Mouse (Mus musculus): Measurements from ENCODE around the gene Sik3. TPM values are rescaled to one million over a fixed set of nuclear protein-coding genes. Genes with fewer than 3 reads are reported as not detected.

Sik3 gene
- polyA plus RNA-seq, 1 experiment from 2014 or later, result 13.4 TPM

DNA sequence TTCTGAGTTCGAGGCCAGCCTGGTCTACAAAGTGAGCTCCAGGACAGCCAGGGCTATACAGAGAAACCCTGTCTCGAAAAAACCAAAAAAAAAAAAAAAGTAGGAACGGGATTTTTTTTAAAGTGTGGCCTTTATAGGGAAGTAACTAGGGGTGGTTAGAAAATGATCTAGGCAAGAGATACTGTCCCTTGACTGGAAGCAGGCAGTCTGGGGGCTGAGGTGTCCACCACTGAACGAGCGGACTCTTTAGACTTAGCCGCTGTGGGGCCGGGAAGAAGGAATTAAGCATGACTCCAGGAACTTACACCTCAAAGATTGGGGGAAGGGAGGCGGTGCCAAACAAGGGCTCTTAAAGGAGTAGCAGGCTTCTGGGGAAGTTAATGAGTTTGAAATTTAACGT is 205.6 kb downstream of the Sik3 start:
- Histone ChIP-seq H3K27me3 (replicated peaks; ENCODE audit: control insufficient read depth, insufficient read depth, low read length) (no peaks in the 10 kb centered on the region), H3K36me3 (ENCODE audit: control insufficient read depth, insufficient read depth, low read length) (peaks cover 54% of the 10 kb centered on the region), H3K27ac (replicated peaks; ENCODE audit: low read depth, low read length) (no peak overlapping the region), H3K4me1 (ENCODE audit: control insufficient read depth, insufficient read depth, low read length) (no peaks in the 10 kb centered on the region), H3K9ac (ENCODE audit: low read depth, low read length) (no peak overlapping the region), H3K9me3 (ENCODE audit: control insufficient read depth, low read length) (no peaks in the 10 kb centered on the region), H3K4me3 (ENCODE audit: low read depth, low read length) (no peak overlapping the region), H3K4me2 (ENCODE audit: low read depth, low read length) (no peak overlapping the region)
- ATAC-seq (ENCODE audit: low read depth), result no peak
- WGBS, result 71% methylated on average over 9 of the region's 9 CpGs
- no peak for DNase-seq (ENCODE audit: low spot score)

DNA sequence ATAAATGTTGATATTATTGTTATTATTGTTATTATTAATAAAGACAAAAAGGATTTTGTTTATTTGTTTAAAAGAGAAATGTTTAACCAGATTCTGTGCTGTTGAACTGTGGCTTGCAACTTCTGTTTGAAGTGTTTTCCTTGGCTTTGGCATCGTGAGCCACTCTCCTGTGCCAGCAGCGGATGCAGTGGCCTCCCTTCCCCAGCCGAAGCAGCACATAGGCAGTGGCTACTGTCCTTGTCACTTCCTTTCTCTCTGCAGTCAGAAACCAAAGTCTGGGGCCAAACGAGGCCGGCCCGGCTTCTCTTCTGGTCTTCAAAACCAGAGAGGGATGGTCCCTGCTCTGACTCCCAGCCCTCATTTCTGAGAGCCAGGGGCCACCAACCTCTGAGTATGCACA is 210.5 kb downstream of the Sik3 start:
- H3K4me1 ChIP-seq (ENCODE audit: control insufficient read depth, insufficient read depth, low read length), result no peaks in the 10 kb centered on the region
- H3K4me2 ChIP-seq (ENCODE audit: low read depth, low read length), result no peak overlapping the region
- ATAC-seq (ENCODE audit: low read depth) (no peak), DNase-seq (ENCODE audit: low spot score) (no peak)
- no peaks in the 10 kb centered on the region for H3K27me3 ChIP-seq (replicated peaks; ENCODE audit: control insufficient read depth, insufficient read depth, low read length)
- no peaks in the 10 kb centered on the region for H3K9me3 ChIP-seq (ENCODE audit: control insufficient read depth, low read length)
- peaks cover 36% of the 10 kb centered on the region for H3K36me3 ChIP-seq (ENCODE audit: control insufficient read depth, insufficient read depth, low read length)
- H3K4me3 ChIP-seq (ENCODE audit: low read depth, low read length), result no peak overlapping the region
- 87% methylated on average over 6 of the region's 6 CpGs for WGBS
- H3K27ac ChIP-seq (replicated peaks; ENCODE audit: low read depth, low read length), result no peak overlapping the region
- H3K9ac ChIP-seq (ENCODE audit: low read depth, low read length), result no peak overlapping the region

- ATAC-seq (ENCODE audit: low read depth) (no peak), DNase-seq (ENCODE audit: low spot score) (no peak)
- Histone ChIP-seq H3K27ac (replicated peaks; ENCODE audit: low read depth, low read length) (no peak overlapping the region), H3K4me2 (ENCODE audit: low read depth, low read length) (no peak overlapping the region), H3K36me3 (ENCODE audit: control insufficient read depth, insufficient read depth, low read length) (peaks cover 36% of the 10 kb centered on the region), H3K4me3 (ENCODE audit: low read depth, low read length) (no peak overlapping the region), H3K9ac (ENCODE audit: low read depth, low read length) (no peak overlapping the region), H3K4me1 (ENCODE audit: control insufficient read depth, insufficient read depth, low read length) (no peaks in the 10 kb centered on the region), H3K27me3 (replicated peaks; ENCODE audit: control insufficient read depth, insufficient read depth, low read length) (no peaks in the 10 kb centered on the region), H3K9me3 (ENCODE audit: control insufficient read depth, low read length) (no peaks in the 10 kb centered on the region)
- 86% methylated on average over 3 of the region's 3 CpGs for WGBS
Observed at GRCm38 (mm10) chr9:46224101-46224500, 211.5 kb downstream of the Sik3 start.

DNA sequence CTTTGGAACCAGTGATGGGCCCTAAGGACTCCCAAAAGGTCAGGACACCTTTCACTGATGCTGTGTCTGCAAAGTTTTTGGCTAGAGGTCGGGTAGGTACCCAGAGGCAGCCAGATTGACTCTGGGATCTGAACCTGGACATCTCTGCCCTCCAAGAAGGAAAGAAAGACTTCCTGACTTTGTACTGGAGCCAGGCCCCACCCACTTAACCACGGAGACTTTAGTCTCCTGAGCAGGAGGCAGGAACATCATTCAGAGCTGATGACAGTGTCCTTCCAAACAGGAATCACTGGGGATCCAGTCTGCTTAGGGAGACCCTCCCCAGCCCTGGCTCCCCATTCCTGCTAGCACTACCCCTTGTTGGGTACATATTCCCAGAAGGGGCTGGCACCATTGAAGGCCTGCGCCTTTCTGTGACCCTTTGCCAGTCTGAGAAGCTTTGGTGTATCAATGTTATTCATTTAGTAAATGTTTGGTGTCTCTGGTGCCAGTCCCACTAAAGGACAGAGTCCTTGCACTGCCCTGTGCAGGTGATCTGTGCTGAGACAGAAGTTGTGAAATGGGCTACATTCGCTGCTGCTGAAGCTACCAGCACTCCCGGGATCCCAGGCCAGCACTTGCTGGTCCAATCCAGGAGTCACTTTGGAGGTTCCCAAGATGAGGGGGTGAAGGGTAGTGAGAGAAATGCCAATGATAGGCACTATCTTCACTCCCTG is 212.5 kb downstream of the Sik3 start:
- no peaks in the 10 kb centered on the region for H3K27me3 ChIP-seq (replicated peaks; ENCODE audit: control insufficient read depth, insufficient read depth, low read length)
- no peak overlapping the region for H3K27ac ChIP-seq (replicated peaks; ENCODE audit: low read depth, low read length)
- DNase-seq (ENCODE audit: low spot score) (no peak), ATAC-seq (ENCODE audit: low read depth) (no peak)
- no peak overlapping the region for H3K4me3 ChIP-seq (ENCODE audit: low read depth, low read length)
- 0 out of 2 replicates have a peak, but pooled peaks cover 3% of the 10 kb centered on the region for H3K4me1 ChIP-seq (ENCODE audit: control insufficient read depth, insufficient read depth, low read length)
- no peak overlapping the region for H3K4me2 ChIP-seq (ENCODE audit: low read depth, low read length)
- no peaks in the 10 kb centered on the region for H3K9me3 ChIP-seq (ENCODE audit: control insufficient read depth, low read length)
- WGBS, result 67% methylated on average over 5 of the region's 5 CpGs
- peaks cover 31% of the 10 kb centered on the region for H3K36me3 ChIP-seq (ENCODE audit: control insufficient read depth, insufficient read depth, low read length)
- H3K9ac ChIP-seq (ENCODE audit: low read depth, low read length), result no peak overlapping the region

DNA sequence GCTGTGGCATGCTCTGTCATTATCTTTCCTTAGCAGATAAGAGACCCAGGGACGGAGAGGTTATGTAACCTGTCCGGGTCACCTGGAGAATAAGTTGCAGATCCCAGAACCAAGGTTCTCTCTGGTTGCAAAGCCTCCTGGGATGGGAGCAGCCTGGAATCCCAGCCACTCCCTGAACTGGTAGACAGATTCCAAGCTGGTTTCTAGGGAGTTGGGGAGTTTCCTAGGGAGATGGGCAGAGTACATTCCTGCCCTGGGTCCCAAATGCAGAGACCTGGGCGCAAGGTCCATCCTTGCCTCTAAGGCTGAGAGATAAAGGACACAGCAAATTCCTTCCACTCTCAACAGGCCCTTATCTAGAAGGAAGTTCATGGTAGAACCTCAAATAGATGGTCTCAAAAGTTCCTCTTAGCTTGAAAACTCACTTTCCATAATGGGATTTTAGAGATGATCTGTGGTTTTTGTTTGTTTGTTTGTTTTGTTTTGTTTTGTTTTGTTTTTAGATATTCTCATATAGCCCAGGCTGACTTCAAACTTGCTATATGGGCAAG is 214.5 kb downstream of the Sik3 start:
- no peaks in the 10 kb centered on the region for H3K9me3 ChIP-seq (ENCODE audit: control insufficient read depth, low read length)
- no peak overlapping the region for H3K4me2 ChIP-seq (ENCODE audit: low read depth, low read length)
- H3K36me3 ChIP-seq (ENCODE audit: control insufficient read depth, insufficient read depth, low read length), result peaks cover 12% of the 10 kb centered on the region
- H3K4me1 ChIP-seq (ENCODE audit: control insufficient read depth, insufficient read depth, low read length), result 0 out of 2 replicates have a peak, but pooled peaks cover 3% of the 10 kb centered on the region
- no peak for ATAC-seq (ENCODE audit: low read depth)
- no peak for DNase-seq (ENCODE audit: low spot score)
- no peak overlapping the region for H3K9ac ChIP-seq (ENCODE audit: low read depth, low read length)
- no peaks in the 10 kb centered on the region for H3K27me3 ChIP-seq (replicated peaks; ENCODE audit: control insufficient read depth, insufficient read depth, low read length)
- no peak overlapping the region for H3K27ac ChIP-seq (replicated peaks; ENCODE audit: low read depth, low read length)
- WGBS, result 95% methylated on average over 3 of the region's 3 CpGs
- H3K4me3 ChIP-seq (ENCODE audit: low read depth, low read length), result no peak overlapping the region

GRCm38 (mm10) chr9:46228491-46228890 is 215.9 kb downstream of the Sik3 start, which contains the start of gene Apoa1:
TSS of gene Apoa1 (plus strand) at chr9:46228580.
- no peaks in the 10 kb centered on the region for H3K9me3 ChIP-seq (ENCODE audit: control insufficient read depth, low read length)
- H3K27me3 ChIP-seq (replicated peaks; ENCODE audit: control insufficient read depth, insufficient read depth, low read length), result no peaks in the 10 kb centered on the region
- no peak for ATAC-seq (ENCODE audit: low read depth)
- 60% methylated on average over 9 of the region's 9 CpGs for WGBS
- H3K4me3 ChIP-seq (ENCODE audit: low read depth, low read length), result no peak within 1 kb of the TSS
- 0 out of 2 replicates have a peak, but pooled peaks cover 3% of the 10 kb centered on the region for H3K4me1 ChIP-seq (ENCODE audit: control insufficient read depth, insufficient read depth, low read length)
- no peaks in the 10 kb centered on the region for H3K36me3 ChIP-seq (ENCODE audit: control insufficient read depth, insufficient read depth, low read length)
- no peak within 1 kb of the TSS for H3K4me2 ChIP-seq (ENCODE audit: low read depth, low read length)
- no peak within 1 kb of the TSS for H3K27ac ChIP-seq (replicated peaks; ENCODE audit: low read depth, low read length)
- no peak within 1 kb of the TSS for H3K9ac ChIP-seq (ENCODE audit: low read depth, low read length)
- no peak for DNase-seq (ENCODE audit: low spot score)

GRCm38 (mm10) chr9:46229573-46230449 is 217.2 kb downstream of the Sik3 start:
- peak overlapping the region; percentile 80 for H3K4me2 ChIP-seq (ENCODE audit: low read depth, low read length)
- no peaks in the 10 kb centered on the region for H3K9me3 ChIP-seq (ENCODE audit: control insufficient read depth, low read length)
- 0 out of 2 replicates have a peak, but pooled peaks cover 3% of the 10 kb centered on the region for H3K4me1 ChIP-seq (ENCODE audit: control insufficient read depth, insufficient read depth, low read length)
- no peaks in the 10 kb centered on the region for H3K36me3 ChIP-seq (ENCODE audit: control insufficient read depth, insufficient read depth, low read length)
- no peaks in the 10 kb centered on the region for H3K27me3 ChIP-seq (replicated peaks; ENCODE audit: control insufficient read depth, insufficient read depth, low read length)
- peak; percentile 95 for DNase-seq (ENCODE audit: low spot score)
- peak overlapping the region; percentile 66 for H3K9ac ChIP-seq (ENCODE audit: low read depth, low read length)
- peak overlapping the region; percentile 44 for H3K4me3 ChIP-seq (ENCODE audit: low read depth, low read length)
- peak; percentile 96 for ATAC-seq (ENCODE audit: low read depth)
- WGBS, result 15% methylated on average over 35 of the region's 37 CpGs
- H3K27ac ChIP-seq (replicated peaks; ENCODE audit: low read depth, low read length), result no peak overlapping the region

DNA sequence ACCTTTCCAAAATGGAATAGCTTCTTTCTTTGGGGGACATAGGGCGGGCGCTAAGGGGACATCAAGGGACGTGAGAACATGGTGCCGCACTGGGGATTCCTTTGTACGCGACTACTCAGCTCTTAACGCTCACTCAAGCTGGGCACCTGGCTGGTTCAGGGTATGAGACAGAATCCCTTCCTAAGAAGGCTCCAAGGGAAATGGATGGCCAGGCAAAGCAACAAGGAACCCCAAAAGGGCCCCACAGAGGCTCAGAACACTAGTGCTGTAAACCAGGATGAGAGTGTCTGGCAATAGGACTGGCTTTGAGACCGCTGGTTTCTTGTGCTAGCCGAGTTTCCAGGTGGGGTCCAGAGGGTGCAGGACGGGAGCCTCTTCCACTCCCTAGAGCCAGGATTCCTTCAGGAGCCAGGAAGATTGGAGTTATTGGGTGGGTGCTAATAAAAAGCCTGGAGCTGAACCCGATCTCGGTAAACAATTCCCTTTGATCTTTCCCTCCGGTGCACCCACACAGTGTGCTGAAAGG is 217.9 kb downstream of the Sik3 start:
- H3K27ac ChIP-seq (replicated peaks; ENCODE audit: low read depth, low read length), result no peak overlapping the region
- WGBS, result 22% methylated on average over 13 of the region's 13 CpGs

More for the DNA sequence above, 217.9 kb downstream of the Sik3 start:
- DNase-seq (ENCODE audit: low spot score) (no peak), ATAC-seq (ENCODE audit: low read depth) (peak; percentile 13; the same call in 1 of the 2 replicates)
- Histone ChIP-seq H3K27me3 (replicated peaks; ENCODE audit: control insufficient read depth, insufficient read depth, low read length) (no peaks in the 10 kb centered on the region), H3K9ac (ENCODE audit: low read depth, low read length) (peak overlapping the region; percentile 66), H3K4me2 (ENCODE audit: low read depth, low read length) (peak overlapping the region; percentile 80), H3K4me3 (ENCODE audit: low read depth, low read length) (peak overlapping the region; percentile 44), H3K36me3 (ENCODE audit: control insufficient read depth, insufficient read depth, low read length) (no peaks in the 10 kb centered on the region), H3K4me1 (ENCODE audit: control insufficient read depth, insufficient read depth, low read length) (0 out of 2 replicates have a peak, but pooled peaks cover 3% of the 10 kb centered on the region), H3K9me3 (ENCODE audit: control insufficient read depth, low read length) (no peaks in the 10 kb centered on the region)

Measured in embryonic facial prominence, embryonic 14.5 days (tissue).